Mouse (Mus musculus) heart, postnatal 36 days (tissue): ENCODE results near the gene B4gat1. TPM values are rescaled to one million over a fixed set of nuclear protein-coding genes. Genes with fewer than 3 reads are reported as not detected.

Source experiments
- DNase-seq, 2 experiments: peaks; one replicate each; pipeline ENCODE4 v3.0.0; 2021 to 2022
- intact Hi-C: fragments of 180-260 bp; cut with DNase I; formaldehyde crosslinking; loops from one replicate; pipeline ENCODE4 v1.15.1; 2025
- total RNA-seq, 2 experiments: library from RNA; stranded (reverse); gene quantifications; 2 replicates each; pipeline ENCODE4 v1.2.3; 2021

Gene B4gat1
- total RNA-seq, 2 experiments from 2014 or later = 45.1 to 47.2 TPM

DNA sequence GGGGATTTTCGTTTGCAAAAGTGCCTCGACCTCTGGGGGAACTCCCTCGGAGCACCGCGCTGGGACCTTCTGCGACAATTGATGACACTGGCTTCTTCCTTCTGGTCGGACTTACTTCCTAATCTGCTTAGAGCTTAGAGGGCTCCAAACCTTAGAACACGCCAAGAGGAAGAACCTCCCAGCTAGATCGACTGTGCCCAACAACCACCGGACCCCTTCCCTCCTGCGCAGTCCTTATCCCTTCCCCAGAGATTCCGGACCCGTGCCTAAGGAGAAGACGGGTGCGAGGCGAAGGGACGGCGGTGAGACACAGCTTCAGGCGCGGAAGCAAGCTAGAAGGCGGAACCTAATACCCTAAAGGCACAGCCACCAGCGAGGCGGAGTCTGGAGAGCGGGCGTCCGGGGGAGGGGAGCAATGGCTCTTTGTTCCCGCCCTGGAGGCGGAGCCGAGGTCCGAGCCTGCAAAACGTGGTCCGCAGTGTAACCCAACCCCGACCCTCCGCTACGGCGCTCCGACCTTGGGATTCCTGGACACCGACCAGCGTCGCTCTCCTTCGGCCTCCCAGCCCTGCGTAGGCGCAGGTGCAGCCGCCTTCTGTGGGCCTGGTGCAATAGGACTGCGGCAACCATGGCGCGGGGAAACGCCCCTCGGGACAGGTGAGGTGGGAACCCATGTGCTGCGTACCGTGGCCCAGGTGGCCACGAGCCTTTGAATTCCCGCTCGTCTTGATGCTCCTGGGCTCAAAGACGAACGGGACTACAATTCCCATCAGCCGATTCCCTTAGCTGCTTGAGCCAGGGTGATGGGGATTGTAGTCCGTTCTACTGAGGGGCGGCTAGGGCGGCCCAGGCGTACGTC lies 14.8 kb upstream of the B4gat1 start, which contains the start of gene Slc29a2:
Slc29a2 (plus strand) TSS at position 240 of the 859 bp plus-strand sequence.
- peak; percentile 88 to 90 for DNase-seq

DNA sequence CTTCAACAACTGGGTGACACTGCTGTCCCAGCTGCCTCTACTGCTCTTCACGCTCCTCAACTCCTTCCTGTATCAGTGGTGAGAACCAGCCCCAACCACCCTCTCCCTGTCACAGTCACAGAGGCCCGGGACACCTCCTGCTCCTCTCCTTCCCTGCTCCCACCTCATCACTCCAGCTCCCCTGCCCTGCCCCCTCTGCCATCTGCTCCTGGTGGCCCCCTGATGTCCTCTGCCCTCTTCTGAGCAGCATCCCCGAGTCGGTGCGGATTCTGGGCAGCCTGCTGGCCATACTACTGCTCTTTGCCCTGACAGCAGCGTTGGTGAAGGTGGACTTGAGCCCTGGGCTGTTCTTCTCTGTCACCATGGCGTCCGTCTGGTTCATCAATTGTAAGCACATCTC lies 12.5 kb upstream of the B4gat1 start:
- intact Hi-C loops = no loop called here
- no peak for DNase-seq

More for the DNA sequence above, 14.8 kb upstream of the B4gat1 start, which contains the start of gene Slc29a2:
- intact Hi-C loops = no loop called here

DNA sequence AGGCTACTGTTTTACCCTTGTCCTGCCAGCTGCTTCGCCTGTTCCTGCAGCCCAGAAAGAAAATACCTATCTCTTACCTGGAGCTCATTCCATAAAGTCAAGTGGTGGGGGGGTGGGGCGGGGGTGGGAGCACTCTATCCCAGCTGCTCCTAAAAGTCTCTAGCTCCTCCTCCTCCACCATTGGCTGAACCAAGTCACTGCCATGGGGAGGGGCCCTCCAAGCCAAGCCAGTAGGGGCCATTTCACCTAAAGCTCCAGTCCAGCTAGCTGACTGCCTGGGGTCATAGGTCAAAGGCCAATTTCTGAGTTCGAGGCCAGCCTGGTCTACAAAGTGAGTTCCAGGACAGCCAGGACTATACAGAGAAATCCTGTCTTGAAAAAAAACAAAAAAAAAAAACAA lies 5.9 kb upstream of the B4gat1 start:
- intact Hi-C loops = no loop called here

GRCm38 (mm10) chr19:5036577-5036976 lies 2.0 kb upstream of the B4gat1 start:
- intact Hi-C loops = no loop called here
- no peak for DNase-seq

More for the DNA sequence above, 5.9 kb upstream of the B4gat1 start:
- DNase-seq = no peak

- intact Hi-C loops = no loop called here
- peak; percentile 84 to 88 for DNase-seq
Observed at GRCm38 (mm10) chr19:5037678-5038571, 701 bp upstream of the B4gat1 start.

DNA sequence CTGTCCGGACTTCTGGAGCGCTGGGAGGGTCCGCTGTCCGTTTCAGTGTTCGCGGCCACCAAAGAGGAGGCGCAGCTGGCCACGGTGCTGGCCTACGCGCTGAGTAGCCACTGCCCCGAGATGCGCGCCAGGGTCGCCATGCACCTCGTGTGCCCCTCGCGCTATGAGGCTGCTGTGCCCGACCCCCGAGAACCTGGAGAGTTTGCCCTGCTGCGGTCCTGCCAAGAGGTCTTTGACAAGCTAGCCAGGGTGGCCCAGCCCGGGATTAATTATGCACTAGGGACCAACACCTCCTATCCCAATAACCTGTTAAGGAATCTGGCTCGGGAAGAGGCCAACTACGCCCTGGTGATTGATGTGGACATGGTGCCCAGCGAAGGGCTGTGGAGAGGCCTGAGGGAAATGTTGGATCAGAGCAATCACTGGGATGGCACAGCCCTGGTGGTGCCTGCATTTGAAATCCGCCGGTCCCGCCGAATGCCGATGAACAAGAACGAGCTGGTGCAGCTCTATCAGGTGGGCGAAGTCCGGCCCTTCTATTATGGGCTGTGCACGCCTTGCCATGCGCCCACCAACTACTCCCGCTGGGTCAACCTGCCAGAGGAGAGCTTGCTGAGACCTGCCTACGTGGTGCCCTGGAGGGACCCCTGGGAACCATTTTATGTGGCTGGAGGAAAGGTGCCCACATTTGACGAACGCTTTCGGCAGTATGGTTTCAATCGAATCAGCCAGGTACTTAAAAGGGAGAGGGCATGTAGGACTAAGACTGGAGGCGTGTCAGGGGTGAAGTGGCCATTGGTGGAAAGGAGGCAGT lies 882 bp downstream of the B4gat1 start:
- intact Hi-C loops = no loop called here
- no peak for DNase-seq

DNA sequence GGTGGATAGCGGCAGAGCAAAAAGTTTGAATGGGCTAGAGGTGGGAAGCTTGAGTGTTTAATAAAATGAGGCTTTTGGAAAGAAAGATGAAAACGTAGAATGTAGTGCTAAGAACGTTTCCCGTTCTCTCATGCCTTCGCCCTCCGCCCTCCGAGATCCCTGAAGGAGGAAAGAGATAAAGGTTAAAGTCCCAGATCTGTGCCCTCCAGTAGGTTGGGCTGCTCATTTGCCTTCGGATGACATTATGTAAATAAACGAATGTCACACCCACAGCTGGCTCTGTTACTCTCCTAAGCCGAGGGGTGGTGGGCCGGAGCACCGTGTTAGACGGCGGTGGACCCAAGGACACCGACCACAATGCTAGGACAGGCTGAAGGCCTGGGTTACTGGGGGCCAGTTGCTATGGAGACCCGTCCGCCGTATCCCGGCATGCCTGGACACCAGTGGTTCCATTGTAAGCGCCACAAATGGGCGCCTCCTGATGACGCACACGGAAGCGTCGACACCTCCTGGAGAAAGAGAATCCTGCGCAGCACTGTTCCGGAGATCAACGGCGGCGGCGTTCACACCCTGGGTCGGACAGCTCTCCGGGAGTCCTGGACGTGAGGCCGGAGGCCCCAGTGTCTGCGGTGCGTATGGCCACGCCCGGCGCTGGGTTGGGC lies 2.4 kb downstream of the B4gat1 start, which contains the start of gene Brms1:
Brms1 (plus strand) TSS at position 493 of the 662 bp plus-strand sequence.
- peak; percentile 90 for DNase-seq
- intact Hi-C loops = no loop called here

- no peak for DNase-seq
- intact Hi-C loops = no loop called here
Observed at GRCm38 (mm10) chr19:5041588-5041987, 3.0 kb downstream of the B4gat1 start.

DNA sequence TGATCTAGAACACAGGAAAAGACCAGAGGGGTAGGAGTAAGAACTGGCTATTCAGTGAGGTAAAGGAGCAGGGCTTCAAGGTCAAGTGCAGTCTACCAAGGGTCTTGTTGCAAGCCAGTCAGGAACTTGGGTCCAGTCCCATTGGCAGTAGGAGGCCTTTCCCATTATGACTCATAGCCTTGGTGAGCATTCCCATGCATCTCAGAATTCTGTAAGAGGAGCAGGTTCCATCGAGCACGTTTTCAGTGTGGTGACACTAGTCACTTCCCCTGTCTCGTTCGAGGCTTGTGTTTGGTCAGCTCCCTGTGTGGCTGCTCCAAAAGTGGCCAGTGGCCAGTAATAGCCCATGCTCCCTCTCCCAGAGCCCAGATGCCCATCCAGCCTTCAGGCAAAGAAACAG lies 6.9 kb downstream of the B4gat1 start:
- DNase-seq = no peak
- intact Hi-C loops = no loop called here

DNA sequence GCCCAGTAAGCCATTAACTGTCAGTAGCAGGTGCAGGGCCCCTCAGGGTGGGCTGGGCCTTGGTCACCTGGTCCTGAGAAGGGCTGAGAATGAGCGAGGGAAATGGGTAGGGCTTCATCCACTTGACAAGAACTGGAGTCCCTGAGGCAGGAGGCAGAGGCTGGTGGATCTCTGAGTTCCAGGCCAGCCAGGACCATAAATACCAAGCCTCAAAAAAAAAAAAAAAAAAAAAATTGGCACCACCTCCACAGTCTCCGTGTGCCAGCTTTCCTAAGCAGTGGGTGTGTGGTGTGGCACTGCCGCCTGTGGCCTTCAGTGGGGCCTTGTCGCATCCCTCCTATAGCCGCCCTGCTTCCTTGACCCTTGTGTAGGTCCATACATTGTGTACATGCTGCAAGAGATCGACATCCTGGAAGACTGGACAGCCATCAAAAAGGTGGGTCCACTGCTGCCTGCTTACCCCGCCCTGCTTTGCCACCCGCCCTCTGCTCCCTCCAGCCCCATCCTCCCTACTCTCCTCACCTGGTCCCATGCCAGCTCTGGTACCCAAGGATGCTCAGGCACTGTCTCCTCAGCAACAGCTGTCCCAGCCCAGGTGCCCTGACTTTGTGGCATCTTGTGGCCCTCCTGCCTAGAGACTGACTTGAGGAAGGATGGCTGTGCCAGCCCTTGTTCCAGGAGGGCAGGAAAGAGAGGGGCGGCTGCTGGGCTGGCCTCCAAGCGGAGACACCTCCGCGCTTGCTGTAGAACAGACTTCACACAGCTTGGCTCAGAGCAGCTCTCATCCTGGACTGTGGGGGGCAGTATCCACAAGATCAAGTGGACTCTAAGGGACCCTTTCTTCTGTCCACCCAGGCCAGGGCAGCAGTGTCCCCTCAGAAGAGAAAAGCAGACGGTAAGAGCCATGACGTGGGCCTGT lies 9.8 kb downstream of the B4gat1 start:
- no peak for DNase-seq
- intact Hi-C loops = no loop called here

DNA sequence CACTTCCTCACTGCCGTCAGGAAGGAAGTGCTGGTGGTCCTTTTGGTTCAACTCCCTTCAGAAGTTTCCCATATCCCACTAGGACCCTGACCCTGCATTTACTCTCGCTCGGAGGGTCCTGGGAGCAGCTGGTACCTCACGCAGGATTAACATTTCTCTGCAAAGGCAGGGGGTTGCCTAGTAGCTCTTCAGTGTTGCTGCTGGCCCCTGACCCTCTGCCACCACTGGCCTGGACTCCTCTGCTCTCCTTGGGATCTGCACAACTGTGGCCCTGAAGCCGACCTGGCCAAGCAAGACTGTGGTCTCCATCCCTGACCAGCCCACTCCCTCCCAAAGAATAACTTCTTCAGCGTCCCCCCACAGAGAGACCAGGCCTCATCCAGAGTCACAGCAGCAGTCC lies 10.7 kb downstream of the B4gat1 start:
- DNase-seq = no peak
- intact Hi-C loops = no loop called here

DNA sequence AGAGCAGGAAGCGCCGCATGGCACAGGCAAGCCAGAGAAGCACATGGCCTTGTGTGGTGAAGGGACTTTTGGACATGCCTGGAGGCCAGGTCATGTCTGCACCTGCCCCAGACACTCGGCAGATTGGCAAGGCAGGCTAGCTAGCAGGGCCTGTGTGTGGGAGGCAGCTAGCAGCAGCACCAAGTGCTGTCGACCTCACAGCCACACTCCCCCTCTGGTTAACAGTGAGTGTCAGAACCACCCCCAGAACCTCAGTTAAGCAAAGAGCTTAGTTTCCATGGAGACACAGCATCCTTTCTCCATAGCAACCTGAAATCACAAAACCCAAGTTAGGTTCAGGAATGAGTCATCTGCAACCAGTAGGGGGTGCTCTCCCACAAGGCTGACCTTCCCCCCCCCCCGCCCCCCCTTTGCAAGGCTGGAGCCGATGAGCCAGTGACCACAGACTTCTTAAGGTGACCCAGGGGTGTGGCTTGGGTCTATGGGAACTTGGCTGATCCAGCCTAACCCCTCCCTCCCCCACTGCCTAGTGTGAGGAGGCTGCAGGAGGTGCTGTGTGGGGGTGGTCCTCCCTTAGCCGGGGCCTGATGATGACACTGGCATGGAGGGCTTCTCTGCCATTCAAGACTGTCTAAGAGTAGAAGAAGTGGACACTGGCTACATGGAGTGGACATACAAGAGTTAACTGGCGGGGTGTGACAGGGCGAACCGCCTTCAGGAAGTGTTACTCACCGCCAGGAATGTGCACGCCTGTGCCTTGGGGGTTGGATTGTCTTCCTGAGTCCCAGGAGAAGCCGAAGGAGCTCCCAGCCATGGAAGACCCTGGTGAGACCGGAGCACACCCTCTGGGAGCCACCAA lies 11.7 kb downstream of the B4gat1 start, which contains the start of gene Rin1:
Rin1 (plus strand) TSS at position 435 of the 859 bp plus-strand sequence.
- intact Hi-C loops = no loop called here
- peak; percentile 41 to 66 for DNase-seq

- intact Hi-C loops = no loop called here
- no peak for DNase-seq
Observed at GRCm38 (mm10) chr19:5051031-5051430, 12.4 kb downstream of the B4gat1 start.

GRCm38 (mm10) chr19:5051515-5051914 lies 12.9 kb downstream of the B4gat1 start:
- DNase-seq = no peak
- intact Hi-C loops = no loop called here

DNA sequence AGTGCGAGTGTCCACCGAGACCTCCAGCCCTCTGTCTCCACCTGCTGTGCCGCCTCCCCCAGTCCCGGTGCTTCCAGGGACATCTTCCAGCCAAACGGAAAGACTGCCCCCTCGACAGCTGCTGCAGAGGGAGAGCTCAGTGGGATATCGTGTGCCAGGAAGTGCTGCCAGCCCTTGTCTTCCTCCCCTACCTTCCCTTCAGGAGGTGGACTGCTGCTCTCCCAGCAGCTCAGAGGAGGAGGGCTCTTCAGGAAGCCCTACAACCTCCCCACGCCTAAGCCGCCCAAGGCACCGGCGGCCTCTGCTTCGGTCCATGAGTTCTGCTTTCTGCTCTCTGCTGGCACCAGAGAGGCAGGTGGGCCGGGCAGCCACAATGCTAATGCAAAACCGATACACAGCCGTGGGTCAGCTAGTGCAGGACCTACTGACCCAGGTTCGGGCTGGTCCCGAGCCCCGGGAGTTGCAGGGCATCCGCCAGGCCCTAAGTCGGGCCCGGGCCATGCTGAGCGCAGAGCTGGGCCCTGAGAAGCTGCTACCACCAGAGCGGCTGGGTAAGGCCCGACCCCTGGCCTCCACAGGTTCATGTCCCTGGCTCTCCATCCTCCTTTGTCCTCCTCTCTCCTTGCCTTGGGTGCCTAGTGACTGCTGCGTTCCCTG lies 13.7 kb downstream of the B4gat1 start:
- DNase-seq = no peak

DNA sequence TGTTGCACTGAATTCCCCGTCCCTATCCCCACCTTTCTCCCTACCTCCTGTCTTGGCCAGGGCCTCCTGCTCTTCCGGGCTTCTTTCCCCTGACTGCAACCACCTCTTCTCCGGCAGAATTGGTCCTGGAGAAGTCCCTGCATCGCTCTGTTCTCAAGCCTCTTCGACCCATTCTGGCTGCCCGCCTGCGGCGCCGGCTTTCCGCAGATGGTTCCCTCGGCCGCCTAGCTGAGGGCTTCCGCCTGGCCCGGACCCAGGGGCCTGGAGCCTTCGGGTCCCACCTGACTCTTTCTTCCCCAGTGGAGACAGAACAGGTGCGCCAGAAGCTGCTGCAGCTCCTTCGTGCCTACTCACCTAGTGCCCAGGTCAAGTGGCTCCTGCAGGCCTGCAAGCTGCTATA lies 14.2 kb downstream of the B4gat1 start:
- intact Hi-C loops = no loop called here
- no peak for DNase-seq

More for the DNA sequence above, 13.7 kb downstream of the B4gat1 start:
- intact Hi-C loops = no loop called here

DNA sequence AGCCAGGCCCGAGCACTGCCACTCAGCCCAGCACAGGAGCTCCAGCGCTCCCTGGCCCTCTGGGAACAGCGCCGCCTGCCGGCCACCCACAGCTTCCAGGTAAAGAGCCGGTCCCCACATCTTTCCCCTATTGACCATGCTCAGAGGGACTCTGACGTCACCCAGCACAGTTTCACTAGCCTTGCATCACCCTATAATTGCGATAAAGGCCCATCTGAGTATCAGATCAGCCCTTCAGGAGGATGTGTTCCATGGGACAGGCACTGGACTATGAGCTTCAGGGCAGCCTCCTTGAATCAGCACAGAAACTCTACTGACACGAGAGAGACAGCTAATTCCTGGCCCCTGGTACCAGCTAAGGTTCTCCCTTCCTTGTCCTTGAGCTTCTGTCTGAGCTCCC lies 15.3 kb downstream of the B4gat1 start:
- peak in 1 of 2 experiments; percentile 64 for DNase-seq
- intact Hi-C loops = no loop called here
